Mouse (Mus musculus): ENCODE results near the gene Hoxb13. TPM values are rescaled to one million over a fixed set of nuclear protein-coding genes. Genes with fewer than 3 reads are reported as not detected.

The Hoxb13 gene
- total and polyA plus RNA-seq, 2 experiments from 2014 or later = not detected

DNA sequence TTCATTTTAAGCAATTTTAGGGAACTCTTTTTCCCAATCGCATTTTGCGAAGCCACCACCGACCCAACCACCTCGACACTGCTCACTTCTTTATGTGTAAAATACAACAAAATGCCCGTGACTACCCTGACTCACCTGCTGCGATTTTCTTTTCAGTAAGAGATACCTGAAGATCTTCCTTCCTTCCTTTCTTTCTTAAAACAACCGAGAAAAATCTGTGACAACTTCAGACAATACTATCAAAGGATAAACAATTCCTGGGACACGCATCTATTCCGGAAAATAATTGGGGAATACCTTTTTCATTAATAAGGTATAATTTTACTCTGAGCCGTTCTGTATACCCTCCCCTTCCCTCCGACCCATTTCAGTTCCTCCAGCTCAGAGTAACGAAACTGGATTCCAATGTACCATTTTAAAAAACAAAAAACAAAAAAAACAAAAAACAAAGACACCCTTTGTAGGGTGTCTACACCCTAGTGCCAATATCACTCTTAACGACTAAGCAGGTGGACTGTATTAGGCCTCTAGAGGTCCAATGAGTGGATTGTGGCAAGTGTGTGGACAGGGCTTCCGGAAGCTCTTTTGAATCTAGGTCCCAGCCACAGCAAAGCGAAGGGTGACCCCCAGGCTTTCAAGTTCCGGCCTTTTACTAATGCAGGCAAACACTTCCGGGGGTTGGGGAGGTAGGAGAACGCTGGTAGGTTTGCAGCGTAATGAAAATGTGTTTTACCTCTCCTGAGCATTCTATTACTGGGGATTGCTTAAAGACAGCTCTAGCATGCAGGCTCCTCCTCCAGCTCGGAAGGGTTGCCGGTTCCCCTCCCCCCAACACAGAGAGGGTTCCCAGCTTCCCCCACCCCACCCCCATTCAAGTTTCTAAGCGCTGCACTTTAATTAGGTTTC, 5.3 kb downstream of the Hoxb13 start:
- Histone ChIP-seq H3K4me1 (ENCODE audit: insufficient read depth, low read length) (no peaks in the 10 kb centered on the region), H3K27ac (no peak overlapping the region)
- ATAC-seq = no peak

GRCm38 (mm10) chr11:96200183-96200655, 6.1 kb downstream of the Hoxb13 start:
- ATAC-seq = no peak
- H3K4me2 ChIP-seq (ENCODE audit: low read depth, low read length) = no peak overlapping the region
- no peaks in the 10 kb centered on the region for H3K4me1 ChIP-seq (ENCODE audit: insufficient read depth, low read length)
- no peak for DNase-seq (ENCODE audit: low spot score)
- no peak overlapping the region for H3K9ac ChIP-seq (replicated peaks; ENCODE audit: low read length)
- peaks cover 3% of the 10 kb centered on the region; the same call in 1 of the 2 replicates for H3K9me3 ChIP-seq (ENCODE audit: low read length)
- H3K36me3 ChIP-seq (ENCODE audit: insufficient read depth, low read length) = no peaks in the 10 kb centered on the region
- no peak overlapping the region for H3K4me3 ChIP-seq (ENCODE audit: low read length)
- H3K27me3 ChIP-seq (ENCODE audit: insufficient read depth, low read length) = peaks cover 97% of the 10 kb centered on the region
- under 1% methylated on average over 14 of the region's 14 CpGs for WGBS
- H3K27ac ChIP-seq = no peak overlapping the region
- no peak for TF ChIP-seq CTCF (IDR thresholded peaks at IDR 0.05; ENCODE audit: low read depth)

More for the DNA sequence above, 5.3 kb downstream of the Hoxb13 start:
- TF ChIP-seq CTCF (IDR thresholded peaks at IDR 0.05; ENCODE audit: low read depth) = no peak
- Histone ChIP-seq H3K9me3 (ENCODE audit: low read length) (peaks cover 3% of the 10 kb centered on the region; the same call in 1 of the 2 replicates), H3K9ac (replicated peaks; ENCODE audit: low read length) (no peak overlapping the region), H3K4me2 (ENCODE audit: low read depth, low read length) (no peak overlapping the region), H3K36me3 (ENCODE audit: insufficient read depth, low read length) (no peaks in the 10 kb centered on the region), H3K27me3 (ENCODE audit: insufficient read depth, low read length) (peaks cover 97% of the 10 kb centered on the region), H3K4me3 (ENCODE audit: low read length) (no peak overlapping the region)
- WGBS = 2% methylated on average over 22 of the region's 22 CpGs
- no peak for DNase-seq (ENCODE audit: low spot score)

GRCm38 (mm10) chr11:96201741-96202140, 7.6 kb downstream of the Hoxb13 start:
- DNase-seq (ENCODE audit: low spot score) (no peak), ATAC-seq (no peak)
- Histone ChIP-seq H3K4me3 (ENCODE audit: low read length) (no peak overlapping the region), H3K27ac (no peak overlapping the region), H3K9ac (replicated peaks; ENCODE audit: low read length) (no peak overlapping the region), H3K4me1 (ENCODE audit: insufficient read depth, low read length) (no peaks in the 10 kb centered on the region), H3K36me3 (ENCODE audit: insufficient read depth, low read length) (no peaks in the 10 kb centered on the region), H3K4me2 (ENCODE audit: low read depth, low read length) (no peak overlapping the region), H3K9me3 (ENCODE audit: low read length) (peaks cover 3% of the 10 kb centered on the region; the same call in 1 of the 2 replicates), H3K27me3 (ENCODE audit: insufficient read depth, low read length) (peaks cover 96% of the 10 kb centered on the region)
- no peak for TF ChIP-seq CTCF (IDR thresholded peaks at IDR 0.05; ENCODE audit: low read depth)

GRCm38 (mm10) chr11:96202401-96203081, 8.4 kb downstream of the Hoxb13 start:
- no peak for ATAC-seq
- peaks cover 3% of the 10 kb centered on the region; the same call in 1 of the 2 replicates for H3K9me3 ChIP-seq (ENCODE audit: low read length)
- no peak overlapping the region for H3K4me2 ChIP-seq (ENCODE audit: low read depth, low read length)
- no peaks in the 10 kb centered on the region for H3K4me1 ChIP-seq (ENCODE audit: insufficient read depth, low read length)
- no peak for TF ChIP-seq CTCF (IDR thresholded peaks at IDR 0.05; ENCODE audit: low read depth)
- H3K9ac ChIP-seq (replicated peaks; ENCODE audit: low read length) = no peak overlapping the region
- H3K36me3 ChIP-seq (ENCODE audit: insufficient read depth, low read length) = no peaks in the 10 kb centered on the region
- WGBS = under 1% methylated on average over 14 of the region's 14 CpGs
- H3K4me3 ChIP-seq (ENCODE audit: low read length) = no peak overlapping the region
- peaks cover 96% of the 10 kb centered on the region for H3K27me3 ChIP-seq (ENCODE audit: insufficient read depth, low read length)
- no peak overlapping the region for H3K27ac ChIP-seq
- DNase-seq (ENCODE audit: low spot score) = no peak

DNA sequence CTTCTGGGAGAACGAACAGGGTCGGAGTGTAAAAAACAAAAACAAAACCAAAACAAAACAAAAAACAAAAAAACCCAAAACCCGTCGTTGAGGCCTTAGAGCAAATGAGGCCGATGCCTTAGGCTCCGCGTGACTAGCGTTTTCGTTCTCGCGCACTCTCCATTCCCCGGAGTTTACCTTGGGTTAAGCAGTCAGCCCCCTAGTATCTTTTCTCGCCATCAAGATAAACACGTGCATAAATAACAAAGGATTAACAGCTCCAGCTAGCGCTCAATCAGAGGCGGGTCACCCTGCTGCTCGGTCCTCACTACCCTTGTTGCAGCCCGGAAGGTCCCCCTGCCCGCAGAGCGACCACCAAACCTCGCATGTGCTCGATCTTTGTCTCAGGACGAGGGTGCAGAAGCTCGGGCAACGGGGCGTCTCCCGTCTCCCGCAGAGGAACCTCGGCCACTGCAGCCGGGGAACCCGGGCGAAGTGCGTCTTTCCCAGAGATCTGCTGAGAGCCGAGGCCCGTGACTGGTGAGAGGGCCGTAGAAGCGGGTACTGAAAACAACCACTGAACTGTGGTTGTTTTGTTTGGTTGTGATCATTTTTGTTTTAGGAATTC, 9.2 kb downstream of the Hoxb13 start:
- under 1% methylated on average over 37 of the region's 37 CpGs for WGBS
- no peaks in the 10 kb centered on the region for H3K4me1 ChIP-seq (ENCODE audit: insufficient read depth, low read length)
- no peak overlapping the region for H3K4me3 ChIP-seq (ENCODE audit: low read length)
- H3K36me3 ChIP-seq (ENCODE audit: insufficient read depth, low read length) = no peaks in the 10 kb centered on the region
- peaks cover 3% of the 10 kb centered on the region; the same call in 1 of the 2 replicates for H3K9me3 ChIP-seq (ENCODE audit: low read length)
- DNase-seq (ENCODE audit: low spot score) = no peak
- H3K27ac ChIP-seq = no peak overlapping the region
- no peak overlapping the region for H3K4me2 ChIP-seq (ENCODE audit: low read depth, low read length)
- ATAC-seq = no peak
- peaks cover 96% of the 10 kb centered on the region for H3K27me3 ChIP-seq (ENCODE audit: insufficient read depth, low read length)
- no peak for TF ChIP-seq CTCF (IDR thresholded peaks at IDR 0.05; ENCODE audit: low read depth)
- H3K9ac ChIP-seq (replicated peaks; ENCODE audit: low read length) = no peak overlapping the region

DNA sequence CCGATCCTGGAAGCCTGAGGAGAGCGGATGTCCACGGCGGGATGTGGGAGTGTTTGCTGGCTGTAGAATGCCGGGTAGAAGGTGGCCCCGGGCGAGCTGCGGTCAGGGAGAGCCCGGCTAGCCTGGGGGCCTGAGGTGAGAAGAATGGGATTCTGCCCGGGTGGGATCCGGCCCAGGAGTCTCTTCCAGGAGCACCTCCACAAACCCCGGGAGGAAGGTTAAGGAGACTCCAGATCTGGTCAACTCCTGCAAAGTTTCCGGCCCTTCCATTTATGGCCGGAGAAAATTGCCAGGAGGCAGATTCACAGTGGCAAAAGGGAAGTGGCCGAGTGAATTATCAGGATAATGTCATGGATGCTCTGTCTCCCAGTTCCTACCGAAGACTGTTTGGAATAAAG, 9.7 kb downstream of the Hoxb13 start:
- TF ChIP-seq CTCF (IDR thresholded peaks at IDR 0.05; ENCODE audit: low read depth) = no peak
- Histone ChIP-seq H3K4me1 (ENCODE audit: insufficient read depth, low read length) (no peaks in the 10 kb centered on the region), H3K27ac (no peak overlapping the region), H3K36me3 (ENCODE audit: insufficient read depth, low read length) (no peaks in the 10 kb centered on the region), H3K27me3 (ENCODE audit: insufficient read depth, low read length) (peaks cover 97% of the 10 kb centered on the region), H3K9me3 (ENCODE audit: low read length) (peaks cover 3% of the 10 kb centered on the region; the same call in 1 of the 2 replicates), H3K4me3 (ENCODE audit: low read length) (no peak overlapping the region), H3K4me2 (ENCODE audit: low read depth, low read length) (no peak overlapping the region), H3K9ac (replicated peaks; ENCODE audit: low read length) (no peak overlapping the region)
- ATAC-seq = no peak
- no peak for DNase-seq (ENCODE audit: low spot score)
- 1% methylated on average over 16 of the region's 16 CpGs for WGBS
